Mouse (Mus musculus) Patski (cell line): ENCODE measurements around the gene Gm17490. TPM values are rescaled to one million over a fixed set of nuclear protein-coding genes. Genes with fewer than 3 reads are reported as not detected.
"Not testable (repeated sequence)": the region's sequence is repeated elsewhere in the genome, so short reads cannot be mapped to it uniquely, and the experiment has no call there.

Experiments used
- ATAC-seq: fragments of 100-300 bp; one replicate; pipeline ENCODE4 v1.8.0; 2021
- CTCF ChIA-PET: fragments of 350-600 bp; sonication (Branson Sonifier 250); formaldehyde crosslinking; loops from one replicate; lab custom pipeline; 2022; ENCODE audit warnings: inconsistent platforms; lab: Charles Lee
- POLR2A ChIA-PET: fragments of 350-600 bp; sonication (Branson Sonifier 250); formaldehyde crosslinking; loops from one replicate; lab custom pipeline; 2022; ENCODE audit warnings: antibody characterized with exemption, inconsistent platforms; lab: Charles Lee
- DNase-seq: peaks from one replicate; pipeline ENCODE4 v3.0.0-alpha.2; 2011; ENCODE audit warnings: low read depth, low spot score
- H3K27me3 ChIP-seq: fragments of 371-371 bp; one replicate; pipeline ENCODE4 v1.5.1; 2021
- CTCF ChIP-seq: fragments of 100-300 bp; IDR thresholded peaks from one replicate; pipeline ENCODE4 v1.5.1; 2021
- in situ Hi-C: fragments of 300-500 bp; cut with MboI; formaldehyde crosslinking; loops from 3 replicates; pipeline ENCODE4 v1.11.1; 2018; ENCODE audit warnings: low pct_unique_long_range_greater_than_20kb, mixed read lengths
- polyA plus RNA-seq: library from polyadenylated mRNA; unstranded; gene quantifications from one replicate; pipeline ENCODE4 v1.2.3, GENCODE M21; 2021

Gene Gm17490
- polyA plus RNA-seq, 1 experiment from 2014 or later: not detected

DNA sequence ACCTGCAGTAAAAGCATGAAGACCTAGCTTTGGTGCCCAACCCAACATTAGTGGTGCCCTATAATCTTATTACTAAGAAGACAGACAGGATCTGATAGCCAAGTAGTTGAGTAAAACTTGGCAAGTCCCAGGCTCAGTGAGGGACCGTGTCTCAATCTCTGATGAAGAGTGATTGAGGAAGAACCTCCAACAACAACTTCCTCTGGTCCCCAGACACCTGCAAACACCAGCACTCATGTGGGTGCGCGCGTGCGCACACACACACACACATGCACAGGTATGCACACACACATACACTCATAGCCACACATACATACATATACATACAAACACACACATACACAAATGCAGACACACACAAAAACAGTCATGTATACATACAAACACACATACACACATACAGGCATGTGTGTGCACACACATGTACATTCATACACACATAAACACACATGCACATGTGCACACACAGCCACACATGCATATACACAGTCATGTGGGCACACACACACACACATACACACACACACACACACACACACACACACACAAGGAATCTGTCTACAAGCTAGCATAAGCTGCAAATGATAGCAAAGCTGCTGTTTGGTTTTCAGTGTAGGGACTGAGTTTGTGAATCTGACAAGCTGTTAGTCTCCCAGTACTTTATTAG, 9.5 kb upstream of the Gm17490 start:
- ATAC-seq (no peak), DNase-seq (no peak)
- no peak for TF ChIP-seq CTCF
- in situ Hi-C loops: no loop called here
- POLR2A ChIA-PET: no interaction called here
- H3K27me3 ChIP-seq: peaks cover 8% of the 10 kb centered on the region
- CTCF ChIA-PET: interaction anchor here (1.5 kb wide), 1 partner anchor 9 kb away, joined by 4 read pairs; no protein-coding TSS in a partner anchor

DNA sequence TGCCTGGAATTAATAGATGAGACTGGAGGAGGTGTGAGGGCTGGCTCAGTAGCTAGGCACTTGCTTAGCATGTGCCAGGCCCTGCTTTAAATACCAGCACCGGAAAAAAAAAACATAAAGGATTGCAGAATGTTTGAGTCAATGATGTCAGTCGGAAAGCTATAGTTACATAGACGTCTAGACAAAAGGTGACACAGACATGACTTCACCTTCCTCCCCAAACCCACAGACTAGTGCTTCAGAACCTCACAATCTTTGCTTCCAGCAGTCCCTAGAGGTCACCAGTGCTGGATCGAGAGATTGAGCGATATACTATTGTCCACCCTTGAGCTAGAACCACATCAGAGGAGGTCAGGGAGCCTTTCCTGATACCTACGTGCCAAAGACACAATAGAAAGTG, 9.0 kb upstream of the Gm17490 start:
- ChIA-PET CTCF (interaction anchor here (1.5 kb wide), 1 partner anchor 9 kb away, joined by 4 read pairs; no protein-coding TSS in a partner anchor), POLR2A (no interaction called here)
- in situ Hi-C loops: no loop called here
- TF ChIP-seq CTCF: no peak
- peaks cover 12% of the 10 kb centered on the region for H3K27me3 ChIP-seq
- DNase-seq (no peak), ATAC-seq (no peak)

DNA sequence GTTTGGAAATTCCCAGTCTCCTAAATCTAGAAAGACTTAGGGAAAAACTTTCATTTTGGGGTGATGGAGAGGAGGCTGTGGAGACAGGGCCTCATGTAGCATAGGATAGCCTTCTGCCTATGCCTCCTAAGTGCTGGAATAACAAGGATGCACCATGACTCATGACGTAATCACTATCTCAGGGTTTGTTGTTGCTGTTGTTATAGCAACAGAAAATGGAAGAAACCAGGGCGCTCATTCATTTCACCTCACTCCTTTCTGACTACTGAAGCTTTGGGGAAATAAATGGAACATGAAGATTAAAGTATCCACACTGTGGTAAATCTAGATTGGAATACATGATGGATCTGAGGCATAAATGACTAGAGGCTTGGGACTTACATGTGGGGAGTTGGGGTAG, 2.3 kb downstream of the Gm17490 start:
- no peak for ATAC-seq
- CTCF ChIA-PET: no interaction called here
- no peak for DNase-seq
- no peak for TF ChIP-seq CTCF
- H3K27me3 ChIP-seq: peaks cover 6% of the 10 kb centered on the region
- in situ Hi-C loops: no loop called here
- POLR2A ChIA-PET: no interaction called here

DNA sequence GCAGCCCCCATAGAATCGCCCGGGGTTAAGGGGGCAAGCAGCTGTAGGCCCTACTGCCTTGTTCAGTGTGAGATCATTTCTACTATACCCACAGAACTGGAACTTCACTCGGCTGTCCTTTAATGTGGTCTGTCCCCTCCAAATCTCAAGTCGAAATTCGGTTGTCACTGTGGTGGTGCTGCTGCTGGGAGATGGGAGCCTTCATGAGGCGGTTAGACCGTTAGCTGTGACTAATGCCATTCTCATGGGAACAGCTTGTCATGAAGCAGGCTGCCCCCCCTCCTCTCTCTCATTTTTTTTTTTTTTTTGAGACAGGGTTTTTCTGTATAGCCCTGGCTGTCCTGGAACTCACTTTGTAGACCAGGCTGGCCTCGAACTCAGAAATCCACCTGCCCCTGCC, 2.9 kb downstream of the Gm17490 start:
- no peak for DNase-seq
- ChIA-PET CTCF (no interaction called here), POLR2A (no interaction called here)
- peaks cover 6% of the 10 kb centered on the region for H3K27me3 ChIP-seq
- no peak for TF ChIP-seq CTCF
- no peak for ATAC-seq
- in situ Hi-C loops: no loop called here

DNA sequence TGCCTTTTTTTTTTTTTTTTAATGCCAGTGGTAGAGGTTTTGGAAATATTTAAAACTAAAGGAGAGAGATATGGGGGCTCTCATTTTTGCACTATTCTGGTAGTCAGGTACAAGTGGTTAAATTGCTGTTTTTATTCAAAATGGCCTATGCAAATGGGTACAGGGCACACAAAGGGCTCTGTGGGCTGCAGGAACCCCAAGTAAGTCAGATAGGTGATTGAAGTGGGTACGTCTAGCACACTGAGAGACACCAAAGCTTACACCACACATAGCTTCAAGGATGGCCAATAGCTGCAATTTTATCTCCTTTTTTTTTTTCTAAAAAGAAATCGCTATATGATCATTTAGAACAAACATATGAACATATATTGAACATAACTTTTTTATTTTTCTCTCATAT, 6.5 kb downstream of the Gm17490 start:
- DNase-seq: no peak
- H3K27me3 ChIP-seq: peaks cover 6% of the 10 kb centered on the region
- POLR2A ChIA-PET: interaction anchor here (0.7 kb wide), 2 partner anchors 39 to 132 kb away, joined by 3 read pairs; no protein-coding TSS in a partner anchor
- ATAC-seq: no peak
- in situ Hi-C loops: no loop called here
- CTCF ChIA-PET: interaction anchor here (1.8 kb wide), 1 partner anchor 17 kb away, joined by 5 read pairs; no protein-coding TSS in a partner anchor
- TF ChIP-seq CTCF: no peak

DNA sequence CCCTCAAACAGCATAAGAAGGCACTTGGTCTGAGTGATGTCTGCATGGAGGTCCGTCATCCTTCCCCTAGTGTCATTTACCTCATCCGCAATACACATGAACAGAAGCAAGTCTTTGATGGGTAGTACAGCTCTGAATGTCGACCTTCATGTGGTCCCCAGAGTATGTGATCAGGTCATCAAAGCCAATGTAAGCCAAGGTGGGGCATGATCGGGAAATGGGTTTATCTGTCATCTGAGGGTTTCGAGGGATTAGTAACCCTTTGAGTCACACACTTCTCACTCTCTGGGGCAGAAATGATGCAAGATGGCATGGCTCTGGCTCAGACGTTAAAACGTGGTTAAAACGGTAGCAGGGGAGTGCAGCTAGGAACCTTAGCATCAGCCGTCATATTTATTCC, 9.2 kb downstream of the Gm17490 start:
- no peak for ATAC-seq
- ChIA-PET CTCF (no interaction called here), POLR2A (no interaction called here)
- in situ Hi-C loops: no loop called here
- no peak for TF ChIP-seq CTCF
- no peak for DNase-seq
- no peaks in the 10 kb centered on the region for H3K27me3 ChIP-seq

DNA sequence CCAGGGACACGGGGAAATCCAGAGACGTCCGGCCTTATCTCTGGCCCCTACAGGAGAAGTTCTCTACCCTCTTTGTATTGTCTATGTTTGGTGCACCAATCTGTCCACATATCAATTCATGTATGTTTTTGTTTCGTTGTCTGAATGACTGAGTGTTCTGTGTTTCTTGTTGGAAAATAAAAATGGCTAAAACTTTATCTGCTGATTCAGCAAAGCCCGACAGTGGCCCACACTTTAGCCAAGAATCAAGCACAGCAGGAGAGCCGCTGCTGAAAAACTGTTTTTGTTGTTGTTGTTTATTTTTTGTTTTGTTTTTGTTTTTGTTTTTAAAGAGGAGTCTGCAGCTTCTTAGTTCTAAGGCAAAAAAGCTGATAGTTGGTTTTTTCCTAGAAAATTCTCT, 13.1 kb downstream of the Gm17490 start:
- POLR2A ChIA-PET, DNase-seq, in situ Hi-C loops, H3K27me3 ChIP-seq, CTCF ChIA-PET, ATAC-seq: not testable (repeated sequence)

DNA sequence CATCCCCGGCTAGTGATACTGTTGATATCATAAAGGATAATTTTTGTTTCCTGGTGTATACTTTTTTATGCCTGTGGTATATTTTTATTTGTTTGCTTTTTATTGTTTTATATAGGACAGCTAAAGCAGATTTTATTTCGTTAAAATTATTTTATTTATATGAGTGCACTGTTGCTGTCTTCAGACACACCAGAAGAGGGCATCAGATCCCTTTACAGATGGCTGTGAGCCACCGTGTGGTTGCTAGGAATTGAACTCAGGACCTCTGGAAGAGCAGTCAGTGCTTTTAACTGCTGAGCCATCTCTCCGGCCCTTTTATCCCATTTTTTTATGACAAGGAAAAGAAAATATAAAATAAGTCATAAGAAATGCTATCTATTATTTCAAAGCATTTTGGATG, 19.3 kb downstream of the Gm17490 start:
- CTCF ChIA-PET, POLR2A ChIA-PET, DNase-seq, H3K27me3 ChIP-seq, ATAC-seq: not testable (repeated sequence)
- in situ Hi-C loops: loop anchor here (5.0 kb wide), 1 partner anchor 76 kb away; no protein-coding TSS in a partner anchor
- peak; percentile 31 for TF ChIP-seq CTCF

DNA sequence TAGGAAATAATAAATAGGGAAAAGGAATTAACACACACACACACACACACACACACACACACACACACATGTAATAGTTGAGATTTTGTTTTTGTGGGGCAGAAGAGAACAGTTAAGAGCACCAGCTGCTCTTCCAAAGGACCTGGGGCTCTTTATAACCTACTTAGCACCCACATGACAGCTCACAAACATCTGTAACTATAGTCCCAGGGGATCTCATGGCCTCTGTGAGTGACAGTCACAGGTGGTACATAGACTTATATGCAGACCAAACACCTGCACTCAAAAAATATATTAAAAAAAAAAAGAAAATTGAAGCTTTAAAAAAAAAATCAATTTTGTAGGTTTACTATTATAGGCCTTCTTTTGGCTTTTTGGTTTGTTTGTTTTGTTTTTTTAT, 21.2 kb downstream of the Gm17490 start:
- DNase-seq: no peak
- TF ChIP-seq CTCF: no peak
- POLR2A ChIA-PET: interaction anchor here (1.2 kb wide), 1 partner anchor 20 kb away, joined by 3 read pairs; no protein-coding TSS in a partner anchor
- CTCF ChIA-PET: interaction anchor here (0.9 kb wide), 1 partner anchor 9 kb away, joined by 3 read pairs; no protein-coding TSS in a partner anchor
- H3K27me3 ChIP-seq: peaks cover 10% of the 10 kb centered on the region
- no peak for ATAC-seq
- in situ Hi-C loops: loop anchor here (5.0 kb wide), 1 partner anchor 77 kb away; no protein-coding TSS in a partner anchor

DNA sequence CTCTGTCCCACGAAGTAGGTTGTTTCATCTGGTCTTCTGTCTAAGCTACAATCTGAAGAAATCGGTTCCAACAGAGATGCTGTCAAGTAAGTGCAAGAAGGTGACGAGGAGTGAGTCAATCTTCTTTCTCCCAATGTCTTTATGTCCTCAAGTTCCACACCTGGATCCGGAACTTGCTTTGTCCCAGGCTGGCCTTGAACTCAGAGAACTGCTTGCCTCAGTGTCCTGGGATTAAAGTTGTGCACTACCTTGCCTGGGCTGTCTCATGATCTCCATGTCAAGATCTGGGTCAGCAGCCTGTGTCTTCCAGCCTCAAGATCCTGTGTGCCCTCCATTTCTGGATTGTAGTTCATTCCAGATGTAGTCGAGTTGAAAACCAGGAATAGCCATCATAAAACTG, 22.0 kb downstream of the Gm17490 start, which contains the start of gene Rbm17:
Rbm17 (minus strand) TSS at position 101 of the 400 bp plus-strand sequence.
- DNase-seq (no peak), ATAC-seq (no peak)
- in situ Hi-C loops: no loop called here
- CTCF ChIA-PET: interaction anchor here (0.7 to 1.7 kb wide), 6 partner anchors 14 to 100 kb away, joined by 3 to 5 read pairs (median 4); no protein-coding TSS in a partner anchor
- TF ChIP-seq CTCF: no peak
- POLR2A ChIA-PET: no interaction called here
- H3K27me3 ChIP-seq: peaks cover 6% of the 10 kb centered on the region
